Mouse (Mus musculus) thymus, postnatal 4 days (tissue): ENCODE data around the gene Slc44a5.

Experiments used
- DNase-seq: peaks from one replicate; pipeline ENCODE4 v3.0.0; 2021

Gene Slc44a5

DNA sequence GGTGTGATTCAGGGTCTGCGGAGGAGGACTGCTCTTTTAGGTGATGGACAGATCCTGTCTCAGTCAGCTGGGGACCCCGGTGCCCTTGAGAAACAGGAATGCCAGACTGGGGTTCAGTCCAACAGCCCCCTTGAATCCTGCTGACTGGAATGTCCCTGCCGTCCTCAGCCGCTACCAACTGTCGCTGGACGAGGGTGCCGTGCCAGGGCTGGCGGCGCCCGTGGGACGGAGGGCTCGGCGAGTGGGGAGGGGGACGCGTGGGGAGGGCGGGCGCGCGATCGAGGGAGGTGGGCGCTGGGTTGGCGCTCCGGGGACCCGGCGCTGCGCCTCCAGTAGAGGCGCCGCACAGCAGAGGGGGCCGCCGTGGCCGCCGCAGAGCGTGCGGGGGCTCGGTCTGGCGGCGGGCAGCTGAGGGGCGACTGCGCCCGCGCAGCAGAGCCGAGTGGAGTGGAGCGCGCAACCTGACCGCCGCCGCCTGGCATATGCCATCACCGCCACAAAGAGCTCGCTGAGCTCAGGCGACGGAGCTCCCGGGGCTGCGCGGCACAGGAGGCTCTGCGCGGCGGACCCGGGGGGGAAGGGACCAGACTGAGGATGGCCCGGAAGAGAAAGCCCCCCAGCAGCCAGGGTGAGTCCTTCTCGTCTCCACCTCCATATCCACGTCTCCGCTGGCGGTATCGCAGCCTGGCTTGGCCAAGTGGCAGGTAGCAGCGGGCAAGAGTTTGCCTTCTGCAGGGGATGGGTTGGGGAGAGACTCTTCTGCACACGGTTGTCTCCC is at the start of gene Slc44a5:
Gene Slc44a5, plus strand, starts transcription at position 266 of the 778 bp plus-strand sequence.
- peak; percentile 38 for DNase-seq

GRCm38 (mm10) chr3:153926333-153926732 is 46.9 kb upstream of the Slc44a5 start:
- peak; percentile 20 for DNase-seq

- peak; percentile 38 for DNase-seq
Observed at GRCm38 (mm10) chr3:153929526-153929925, 43.7 kb upstream of the Slc44a5 start.

GRCm38 (mm10) chr3:153932461-153932860 is 40.8 kb upstream of the Slc44a5 start:
- no peak for DNase-seq

DNA sequence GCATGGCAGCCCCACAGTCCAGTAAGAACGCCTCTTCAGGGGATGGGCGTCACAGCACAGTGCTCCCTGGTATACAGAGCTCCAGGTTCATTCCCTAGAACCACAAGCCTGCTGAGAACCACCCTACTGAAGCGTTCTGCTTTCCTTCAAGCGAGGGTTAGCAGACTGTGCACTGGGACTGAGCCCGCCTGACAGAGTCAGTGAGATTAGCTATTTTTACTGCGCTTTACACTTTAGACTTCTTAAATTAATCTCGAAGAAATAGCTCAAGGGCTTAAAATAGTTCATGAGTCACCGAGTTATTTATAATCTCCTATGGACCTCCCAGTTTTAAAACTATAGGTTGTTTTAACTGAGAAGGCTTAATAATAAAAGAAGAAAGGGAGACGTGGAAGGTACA is 37.4 kb upstream of the Slc44a5 start:
- no peak for DNase-seq

DNA sequence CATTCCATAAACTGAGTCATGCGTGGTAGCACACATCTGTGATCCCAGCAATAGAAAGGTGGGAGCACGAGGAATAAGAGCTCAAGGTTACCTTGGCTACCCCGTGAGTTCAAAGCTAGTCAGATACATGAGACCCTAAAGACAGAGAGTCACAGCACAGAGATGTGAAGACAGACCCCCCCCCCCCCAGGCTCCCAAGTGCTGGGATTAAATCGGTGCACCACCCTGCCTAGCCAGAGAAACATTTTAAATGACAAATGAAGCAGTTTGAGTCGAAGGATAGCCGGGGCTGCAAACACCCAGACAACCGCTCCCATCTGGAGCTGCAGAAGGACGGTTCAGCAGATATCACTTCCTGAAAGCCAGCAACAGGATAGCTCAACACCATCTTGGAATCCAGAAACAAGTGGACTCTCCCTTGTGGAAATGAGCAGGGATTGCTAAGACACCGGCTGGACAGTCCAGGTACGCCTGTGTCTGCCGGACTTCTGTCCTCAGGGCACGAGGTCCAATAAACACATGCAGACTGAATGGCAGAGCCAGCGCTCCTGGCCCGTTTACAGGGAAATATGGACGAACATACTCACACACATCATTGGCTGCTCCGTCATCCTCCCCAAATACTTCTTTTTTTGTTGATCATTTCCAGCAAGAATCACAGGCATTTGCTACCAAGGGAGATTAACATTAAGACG is 36.0 kb upstream of the Slc44a5 start:
- DNase-seq = no peak

- DNase-seq = no peak
Observed at GRCm38 (mm10) chr3:153940021-153940420, 33.2 kb upstream of the Slc44a5 start.

GRCm38 (mm10) chr3:153940486-153940885 is 32.8 kb upstream of the Slc44a5 start:
- no peak for DNase-seq

DNA sequence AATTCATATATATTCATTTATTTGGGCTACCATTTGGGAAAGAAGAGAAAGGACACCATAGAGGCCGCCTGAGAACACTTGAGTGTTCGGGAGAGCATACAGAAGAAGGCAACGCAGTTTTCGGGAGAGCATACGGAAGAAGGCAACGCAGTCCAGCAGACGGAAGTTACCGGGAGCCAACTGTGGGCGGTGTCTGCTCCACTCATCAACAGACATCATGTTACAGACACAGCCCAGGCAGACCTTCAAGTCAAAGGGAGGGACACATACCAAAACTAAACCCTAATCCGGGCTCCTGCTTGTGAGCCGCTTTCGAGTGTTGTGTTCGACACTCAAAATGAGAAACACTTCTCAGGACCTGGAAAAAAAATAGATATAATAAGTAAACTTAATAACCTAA is 31.6 kb upstream of the Slc44a5 start:
- no peak for DNase-seq

GRCm38 (mm10) chr3:153943003-153943640 is 30.1 kb upstream of the Slc44a5 start:
- DNase-seq = no peak

DNA sequence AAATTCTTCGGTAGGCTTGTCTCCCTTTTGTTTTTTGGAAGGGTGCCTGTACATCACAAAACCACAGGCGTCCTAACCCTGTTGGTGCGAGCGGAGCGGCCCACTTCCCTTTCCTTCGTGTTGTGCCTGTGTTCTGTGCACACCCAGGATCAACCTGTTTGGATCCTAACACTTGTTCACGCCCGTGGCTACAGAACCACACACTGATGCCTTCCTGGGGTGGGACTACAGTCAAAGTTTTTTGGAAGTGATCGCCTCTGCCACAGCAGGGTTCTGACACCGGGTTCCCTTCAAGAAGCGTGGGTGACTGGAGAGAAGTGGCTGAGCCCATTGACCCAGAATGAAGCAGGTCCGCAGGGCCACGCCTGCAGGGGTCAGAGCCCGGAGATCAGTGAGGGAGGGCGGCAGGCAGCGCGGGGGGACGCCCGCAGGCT is 29.3 kb upstream of the Slc44a5 start:
- DNase-seq = no peak

DNA sequence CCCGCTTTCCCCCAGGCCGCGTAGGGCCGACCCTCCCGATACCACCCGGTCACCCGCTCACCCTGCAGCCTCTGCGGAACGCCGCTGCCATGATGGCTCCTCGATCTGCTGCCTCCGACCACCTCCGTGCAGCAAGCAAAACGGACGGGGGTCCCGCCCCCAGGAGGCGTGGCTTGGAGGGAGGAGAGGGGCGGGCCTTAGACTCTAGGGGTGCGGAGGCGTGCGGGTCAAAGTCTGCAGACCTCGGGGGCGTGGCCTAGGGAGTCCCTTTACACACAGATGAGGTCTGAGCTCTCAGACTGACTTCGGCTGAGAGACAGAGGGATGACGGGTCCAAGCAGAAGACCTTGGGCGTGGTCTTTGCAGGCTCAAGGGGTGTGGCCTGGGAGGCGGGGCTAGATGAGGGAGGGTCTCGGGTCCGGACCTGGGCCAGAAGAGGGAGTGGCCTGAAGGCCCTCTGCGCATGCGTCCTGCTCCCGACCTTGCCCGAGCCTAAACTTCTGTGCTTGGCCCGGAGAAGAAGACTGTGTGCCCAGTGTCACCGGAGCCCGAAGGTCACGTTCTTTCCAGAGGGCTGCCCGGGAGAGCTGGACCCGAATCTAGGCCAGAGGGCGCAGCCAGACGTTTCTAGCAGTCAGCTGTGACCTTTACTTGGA is 28.8 kb upstream of the Slc44a5 start, which contains the start of gene Acadm:
Gene Acadm, minus strand, starts transcription at position 298 of the 656 bp plus-strand sequence.
- DNase-seq = peak; percentile 100

GRCm38 (mm10) chr3:153947271-153947670 is 26.0 kb upstream of the Slc44a5 start:
- DNase-seq = no peak

DNA sequence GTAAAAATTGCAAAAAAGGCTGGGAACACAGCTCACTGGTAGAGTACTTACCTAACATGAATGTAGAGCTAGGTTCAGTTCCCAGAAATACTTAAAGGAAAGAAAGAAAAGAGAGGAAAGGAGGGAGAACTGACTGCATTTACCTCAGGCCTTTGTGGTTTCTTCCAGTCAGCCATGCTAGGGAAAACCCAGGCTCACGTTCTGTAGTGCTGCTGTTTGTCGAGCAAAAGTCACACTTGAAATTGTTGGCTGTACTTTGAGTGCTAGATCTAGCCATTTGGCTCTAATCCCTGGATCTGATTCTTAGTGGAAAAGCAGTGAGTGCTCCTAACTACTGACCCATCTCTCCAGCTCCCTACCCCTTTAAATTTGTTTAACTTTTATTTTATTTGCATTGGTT is 25.1 kb upstream of the Slc44a5 start:
- DNase-seq = no peak

DNA sequence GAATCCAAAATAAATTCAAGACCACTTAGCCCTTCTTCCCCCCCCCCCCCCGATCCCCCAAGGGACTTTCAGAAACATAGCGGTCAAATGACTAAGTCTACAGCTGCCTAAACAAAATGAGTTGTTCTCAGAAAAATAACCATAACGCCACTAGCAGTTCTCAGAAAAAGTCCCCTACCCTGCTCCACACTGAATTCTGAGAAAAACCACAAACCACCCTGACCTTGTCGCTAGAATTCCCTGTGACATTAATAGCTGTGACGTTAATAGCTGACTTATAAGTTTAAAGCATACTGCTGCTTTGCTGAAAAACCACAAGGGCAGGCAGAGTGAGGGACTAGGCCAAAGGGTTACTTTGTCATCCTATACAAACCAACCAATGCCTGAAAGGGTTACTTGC is 15.3 kb upstream of the Slc44a5 start:
- no peak for DNase-seq

DNA sequence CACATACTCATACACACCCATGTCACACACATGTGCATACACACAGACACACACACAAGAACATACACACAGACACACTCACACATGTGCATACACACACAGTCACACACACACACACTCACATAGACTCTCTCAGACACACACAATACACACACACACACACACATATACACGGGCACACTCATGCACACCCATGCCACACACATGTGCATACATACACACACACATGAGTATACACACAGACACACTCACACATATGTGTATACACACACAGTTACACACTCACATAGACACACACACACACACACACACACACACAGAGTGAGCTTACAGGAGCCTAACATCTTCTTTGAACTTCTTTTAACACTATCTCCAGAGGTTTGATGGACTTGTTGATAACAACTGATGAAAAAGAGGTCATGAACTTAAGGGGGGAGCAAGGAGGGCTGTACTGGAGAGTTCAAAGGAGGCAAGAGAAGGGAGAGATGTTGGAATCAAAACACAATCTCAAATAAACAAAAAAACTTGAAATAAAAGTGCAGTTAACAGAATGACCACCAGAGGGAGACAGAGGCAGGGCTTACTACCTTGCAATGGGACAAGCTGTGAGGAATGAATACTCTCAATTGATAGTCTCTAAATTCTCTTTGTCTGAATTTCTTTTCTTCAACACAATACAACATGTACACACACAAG is 14.1 kb upstream of the Slc44a5 start:
- DNase-seq = no peak

GRCm38 (mm10) chr3:153959731-153960207 is 13.5 kb upstream of the Slc44a5 start:
- DNase-seq = no peak

DNA sequence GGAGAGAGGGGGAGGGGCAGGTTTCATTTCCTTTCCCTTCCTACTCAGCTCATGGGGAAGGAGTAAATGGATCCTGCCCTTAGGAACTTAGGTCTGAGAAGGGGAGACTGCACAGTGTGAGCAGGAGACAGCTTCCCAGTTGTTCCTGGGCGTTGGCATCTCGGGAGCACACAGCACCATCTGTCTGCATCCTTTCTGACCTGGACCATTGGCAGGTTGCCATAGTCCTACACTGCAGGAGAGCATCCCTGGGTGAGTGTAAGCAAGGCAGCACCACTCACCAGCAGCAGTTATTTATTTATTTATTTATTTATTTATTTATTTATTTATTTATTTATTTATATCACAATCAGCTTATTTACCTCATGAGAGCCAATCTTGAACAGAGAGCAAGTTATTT is 12.4 kb upstream of the Slc44a5 start:
- DNase-seq = no peak

- peak; percentile 27 for DNase-seq
Observed at GRCm38 (mm10) chr3:153961632-153962389, 11.4 kb upstream of the Slc44a5 start.

GRCm38 (mm10) chr3:153967447-153967846 is 5.8 kb upstream of the Slc44a5 start:
- no peak for DNase-seq

DNA sequence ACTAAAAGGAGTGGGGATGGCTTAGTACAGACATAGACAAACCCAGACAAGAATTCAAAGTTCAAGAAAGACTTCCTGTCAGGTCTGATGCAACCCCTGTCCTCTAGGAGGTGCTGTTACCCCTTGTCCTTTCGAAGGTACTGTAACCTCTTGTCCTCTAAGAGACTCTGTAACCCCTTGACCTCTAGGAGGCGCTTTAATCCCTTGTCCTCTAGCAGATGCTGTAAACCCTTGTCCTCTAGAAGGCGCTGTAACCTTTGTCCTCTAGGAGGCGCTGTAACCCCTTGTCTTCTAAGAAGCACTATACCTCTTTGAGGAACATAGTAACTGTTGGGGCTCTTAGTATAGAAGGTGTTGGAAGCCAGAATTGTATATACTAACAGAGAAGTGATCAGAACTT is 4.7 kb upstream of the Slc44a5 start:
- peak; percentile 63 for DNase-seq

- no peak for DNase-seq
Observed at GRCm38 (mm10) chr3:153969451-153969850, 3.8 kb upstream of the Slc44a5 start.
